Mouse (Mus musculus): ENCODE results near the gene Atp13a1. TPM values are rescaled to one million over a fixed set of nuclear protein-coding genes. Genes with fewer than 3 reads are reported as not detected.
A peak's percentile ranks its signal among the peaks of the same experiment; 100 is the strongest.

Atp13a1 gene
- total RNA-seq, 2 experiments from 2014 or later, result 21.3 to 22.3 TPM

DNA sequence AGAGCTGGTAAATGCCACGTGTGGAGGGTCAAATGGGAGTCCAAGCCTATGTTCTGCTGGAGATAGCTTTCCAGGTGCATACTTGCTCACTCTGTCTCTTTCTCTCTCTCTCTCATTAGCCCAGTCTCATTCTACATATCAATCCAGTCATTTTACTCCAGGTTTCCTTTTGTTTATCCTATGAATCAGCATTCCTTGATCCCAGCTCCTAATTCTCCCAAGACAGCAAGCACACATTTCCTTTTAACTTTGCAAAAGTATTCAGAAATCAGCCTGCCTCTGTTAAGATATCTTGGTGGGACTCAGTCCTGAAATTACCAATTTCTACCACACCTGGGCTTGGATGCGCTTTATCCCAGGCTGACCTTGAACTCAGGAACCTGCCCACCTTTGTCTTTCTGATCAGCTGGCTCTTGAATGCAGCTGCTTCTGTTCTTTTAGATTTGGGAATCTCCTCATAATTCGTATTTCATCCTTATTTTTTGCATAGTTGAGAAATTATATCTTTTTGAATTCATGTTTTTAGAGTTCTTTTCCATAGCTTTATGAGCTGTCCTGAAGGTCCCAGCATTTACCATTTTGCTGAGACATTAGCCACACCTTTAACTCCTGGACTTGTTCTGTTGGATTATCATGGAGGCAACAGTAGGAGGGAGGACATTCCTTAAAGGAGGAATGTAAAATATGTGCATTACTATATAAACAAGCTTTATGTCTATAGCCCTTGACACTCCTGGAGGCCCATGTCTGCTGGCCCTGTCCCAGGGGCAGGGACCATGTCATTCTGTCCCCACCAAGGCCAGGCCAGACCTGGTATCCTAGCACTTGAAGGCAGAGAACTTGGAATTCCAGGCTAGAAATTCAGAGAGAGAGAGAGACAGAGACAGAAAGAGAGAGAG lies 56.5 kb downstream of the Atp13a1 start:
- DNase-seq (ENCODE audit: low spot score in 2 of 2), result no peak

DNA sequence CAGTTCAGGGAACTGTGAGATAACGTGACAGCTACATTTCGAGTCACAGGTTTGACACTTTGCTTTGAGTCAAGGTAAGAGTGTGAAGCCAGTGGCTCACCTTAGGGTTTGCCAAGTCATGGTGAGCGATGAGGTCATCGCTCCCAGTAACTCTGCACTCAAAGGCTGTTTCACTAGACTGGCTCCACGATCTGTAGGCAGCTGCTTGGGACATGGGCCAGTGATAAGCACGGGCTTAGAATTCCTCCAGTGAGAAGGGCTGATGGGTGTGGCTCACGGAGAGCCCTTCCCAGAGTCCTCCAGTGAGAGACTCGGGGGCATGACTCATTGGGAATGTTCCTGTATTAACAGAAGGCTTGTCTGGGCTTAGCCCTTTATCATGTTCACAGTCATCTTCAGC lies 58.0 kb downstream of the Atp13a1 start:
- peak in 1 of 2 experiments; percentile 34 for DNase-seq (ENCODE audit: low spot score in 2 of 2)

DNA sequence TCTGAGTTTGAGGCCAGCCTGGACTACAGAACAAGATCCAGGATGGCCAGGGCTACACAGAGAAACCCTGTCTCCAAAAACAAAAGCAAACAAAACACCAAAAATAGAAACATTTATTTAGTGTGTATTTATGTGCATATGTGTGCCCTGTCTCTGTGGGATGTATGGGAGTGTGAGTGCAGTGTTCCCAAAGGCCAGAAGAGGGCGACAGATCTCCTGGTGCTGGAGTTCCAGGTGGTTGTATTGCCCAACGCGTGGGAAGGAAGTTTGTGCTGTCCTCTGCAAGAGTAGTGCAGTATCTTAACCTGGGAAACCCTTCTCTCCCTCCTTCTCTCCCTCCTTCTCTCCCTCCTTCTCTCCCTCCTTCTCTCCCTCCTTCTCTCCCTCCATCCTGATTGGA lies 58.9 kb downstream of the Atp13a1 start:
- no peak for DNase-seq (ENCODE audit: low spot score in 2 of 2)

DNA sequence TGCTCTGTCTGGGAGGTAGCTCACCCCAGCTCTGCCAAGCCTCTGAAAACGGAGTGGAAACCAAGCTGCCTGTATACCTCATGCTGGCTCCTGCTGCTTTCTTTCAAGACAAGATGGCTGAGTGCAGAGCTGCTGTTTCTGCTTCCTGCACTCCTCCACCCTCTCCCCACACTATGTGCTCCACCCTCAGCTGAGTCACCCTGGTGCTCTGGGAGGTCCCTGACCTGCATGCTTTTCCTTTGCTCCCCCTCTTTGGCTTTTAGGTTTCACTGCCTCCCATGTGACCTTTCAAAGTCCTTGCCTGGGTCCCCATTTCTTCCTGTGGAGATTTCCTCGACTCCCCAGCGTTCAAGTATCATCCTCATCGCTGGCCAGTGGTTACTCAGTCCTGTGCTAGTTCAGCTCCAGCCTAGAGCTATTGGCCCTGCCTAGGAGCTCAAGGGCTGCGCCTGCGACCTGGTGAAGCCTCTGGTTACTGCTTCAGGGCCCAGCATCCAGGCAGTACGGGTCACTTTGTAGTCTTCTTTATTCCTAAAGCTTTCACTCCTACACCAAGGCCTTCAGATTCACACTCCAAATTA lies 60.1 kb downstream of the Atp13a1 start:
- DNase-seq (ENCODE audit: low spot score in 2 of 2), result no peak

DNA sequence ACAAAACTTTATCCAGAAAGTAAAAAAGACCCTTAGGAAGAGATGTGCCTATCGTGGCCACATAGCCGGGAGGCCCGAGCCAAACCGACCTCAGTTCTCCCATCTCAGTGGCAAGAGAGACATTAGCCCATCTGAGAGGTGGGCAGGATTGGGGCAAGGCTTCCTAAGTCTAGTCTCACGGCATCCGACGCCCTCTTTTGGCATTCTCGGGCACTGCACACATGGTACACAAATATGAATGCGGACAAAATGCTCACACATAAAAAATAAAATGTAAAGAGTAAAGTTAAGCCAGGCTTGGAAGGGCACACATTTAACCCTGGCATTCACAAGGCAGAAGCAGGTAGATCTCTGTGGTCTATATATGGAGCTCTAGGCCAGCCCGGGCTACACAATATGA lies 62.9 kb downstream of the Atp13a1 start:
- no peak for DNase-seq (ENCODE audit: low spot score in 2 of 2)

Other genes with a start within 250 kb of the Atp13a1 start
- 10 to 100 TPM; 10.0 to 12.2 TPM for gene Zfp868, start 165.6 kb upstream of the Atp13a1 start, total RNA-seq (2021)
- gene Zfp964, start 136.7 kb upstream of the Atp13a1 start, total RNA-seq (2021), result 1 to 10 TPM; 1.1 to 2.0 TPM
- 10 to 100 TPM; 13.4 to 16.6 TPM for gene Zfp869, start 80.4 kb upstream of the Atp13a1 start, total RNA-seq (2021)
- gene Zfp963, start 41.2 kb upstream of the Atp13a1 start, total RNA-seq (2021), result 1 to 10 TPM; 4.1 to 5.2 TPM
- gene Gm20422, start 16.3 kb upstream of the Atp13a1 start, total RNA-seq (2021), result 1 to 10 TPM; 4.0 to 6.3 TPM
- gene Zfp866, start within 50 bp of the Atp13a1 start, total RNA-seq (2021), result 10 to 100 TPM; 18.9 to 21.5 TPM
- gene Gmip, start 17.5 kb downstream of the Atp13a1 start, total RNA-seq (2021), result 10 to 100 TPM; 10.3 to 11.6 TPM
- gene Lpar2, start 31.3 kb downstream of the Atp13a1 start, total RNA-seq (2021), result under 1 TPM; 0.22 to 0.31 TPM
- gene Pbx4, start 41.3 kb downstream of the Atp13a1 start, total RNA-seq (2021), result 1 to 10 TPM; 1.4 to 1.9 TPM
- gene Cilp2, start 96.5 kb downstream of the Atp13a1 start, total RNA-seq (2021), result 10 to 100 TPM in 1 of 2 experiments, 1 to 10 TPM in 1; 6.3 to 12.8 TPM
- under 1 TPM in 1 of 2 experiments, not detected in 1; 0.60 TPM for gene Tssk6, start 111.0 kb downstream of the Atp13a1 start, total RNA-seq (2021)
- gene Ndufa13, start 111.4 kb downstream of the Atp13a1 start, total RNA-seq (2021), result 100 to 1,000 TPM; 188 to 196 TPM
- 10 to 100 TPM; 10.8 to 11.7 TPM for gene Yjefn3, start 111.5 kb downstream of the Atp13a1 start, total RNA-seq (2021)
- gene Gatad2a, start 205.2 kb downstream of the Atp13a1 start, total RNA-seq (2021), result 10 to 100 TPM; 60.9 to 74.5 TPM